Mouse (Mus musculus) bone marrow, adult 2 months (tissue): ENCODE measurements around the gene Rwdd3.

Source experiments
- CTCF ChIP-seq: fragments of 200-500 bp; IDR thresholded peaks from 2 replicates; pipeline ENCODE4 v1.5.1; 2011; ENCODE audit warnings: low read length, control low read depth; ENCODE audit not compliant: control insufficient read depth, insufficient read depth
- POLR2A ChIP-seq: fragments of 200-500 bp; IDR thresholded peaks from 2 replicates; pipeline ENCODE4 v1.6.1; 2011; ENCODE audit warnings: low read depth, mild to moderate bottlenecking, control low read depth, low read length, borderline replicate concordance; ENCODE audit not compliant: control insufficient read depth

DNA sequence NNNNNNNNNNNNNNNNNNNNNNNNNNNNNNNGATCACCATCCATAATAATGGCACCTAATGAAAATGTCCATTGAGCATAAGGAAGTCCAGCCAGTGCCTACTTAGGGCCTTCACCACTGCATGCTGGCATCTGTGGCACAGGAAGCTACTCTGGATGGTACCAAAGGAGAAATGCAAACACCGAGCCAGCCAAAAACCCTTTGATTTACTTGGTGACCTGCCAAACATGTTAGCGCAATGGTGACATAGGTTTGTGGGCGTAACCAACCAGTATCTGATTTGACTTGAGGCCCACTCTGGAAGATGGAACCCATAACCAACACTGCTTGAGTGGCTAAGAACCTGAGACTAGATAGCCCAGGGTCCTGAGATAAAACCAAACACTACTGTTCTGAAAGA, 13.7 kb upstream of the Rwdd3 start:
- no peak for TF ChIP-seq CTCF
- TF ChIP-seq POLR2A: no peak
